Mouse (Mus musculus) embryonic facial prominence, embryonic 14.5 days (tissue): ENCODE measurements around the gene Anapc2. TPM values are rescaled to one million over a fixed set of nuclear protein-coding genes. Genes with fewer than 3 reads are reported as not detected.
A peak's percentile ranks its signal among the peaks of the same experiment; 100 is the strongest.
"Not testable (repeated sequence)": the region's sequence is repeated elsewhere in the genome, so short reads cannot be mapped to it uniquely, and the experiment has no call there.

Source experiments
- ATAC-seq: fragments of 200-750 bp; cut with Nextera tagmentation; 2 replicates; pipeline ENCODE4 v1.8.0; 2017; ENCODE audit warnings: low read depth, moderate number of reproducible peaks, moderate TSS enrichment
- DNase-seq: peaks from one replicate; pipeline ENCODE4 v3.0.0-alpha.2; 2015; ENCODE audit warnings: low spot score
- H3K27ac ChIP-seq: fragments of 300-500 bp; sonication (generic); replicated peaks from 2 replicates; pipeline ENCODE4 v1.5.1; 2014; ENCODE audit warnings: low read depth, mild to moderate bottlenecking, low read length, moderate library complexity
- H3K27me3 ChIP-seq: fragments of 300-500 bp; sonication (generic); replicated peaks from 2 replicates; pipeline ENCODE4 v1.6.1; 2014; ENCODE audit warnings: low read length; ENCODE audit not compliant: control insufficient read depth, insufficient read depth
- H3K36me3 ChIP-seq: fragments of 300-500 bp; sonication (generic); 2 replicates; pipeline ENCODE4 v1.6.1; 2014; ENCODE audit warnings: low read length, mixed read lengths; ENCODE audit not compliant: control insufficient read depth, insufficient read depth
- H3K4me1 ChIP-seq: fragments of 300-500 bp; sonication (generic); 2 replicates; pipeline ENCODE4 v1.6.1; 2014; ENCODE audit warnings: antibody characterized with exemption, low read length; ENCODE audit not compliant: control insufficient read depth, insufficient read depth
- H3K4me2 ChIP-seq: fragments of 300-500 bp; sonication (generic); 2 replicates; pipeline ENCODE4 v1.6.1; 2014; ENCODE audit warnings: low read depth, mild to moderate bottlenecking, low read length, moderate library complexity, mixed read lengths
- H3K4me3 ChIP-seq: fragments of 300-500 bp; sonication (generic); 2 replicates; pipeline ENCODE4 v1.5.1; 2014; ENCODE audit warnings: low read depth, mild to moderate bottlenecking, low read length
- H3K9ac ChIP-seq: fragments of 300-500 bp; sonication (generic); 2 replicates; pipeline ENCODE4 v1.6.1; 2014; ENCODE audit warnings: low read depth, mild to moderate bottlenecking, low read length, moderate library complexity, mixed read lengths
- H3K9me3 ChIP-seq: fragments of 300-500 bp; sonication (generic); 2 replicates; pipeline ENCODE4 v1.6.1; 2016; ENCODE audit warnings: low read length; ENCODE audit not compliant: control insufficient read depth
- WGBS: fragments of 180-500 bp; shearing (Covaris S2); extraction: QIAGEN DNeasy Blood & Tissue Kit; methylation state at CpG from one replicate; pipeline ENCODE4 v1.1.7; 2014; 5-methylcytosine and 5-hydroxymethylcytosine counted together
- polyA plus RNA-seq: library from polyadenylated mRNA; unstranded; fragments of >200 nt; fragmentation: Nextera tagmentation; extraction: Ambion mirVana; gene quantifications from 2 replicates; pipeline ENCODE4 v1.2.1, GENCODE M21; 2014

Gene Anapc2
- polyA plus RNA-seq, 1 experiment from 2014 or later: 104 TPM

DNA sequence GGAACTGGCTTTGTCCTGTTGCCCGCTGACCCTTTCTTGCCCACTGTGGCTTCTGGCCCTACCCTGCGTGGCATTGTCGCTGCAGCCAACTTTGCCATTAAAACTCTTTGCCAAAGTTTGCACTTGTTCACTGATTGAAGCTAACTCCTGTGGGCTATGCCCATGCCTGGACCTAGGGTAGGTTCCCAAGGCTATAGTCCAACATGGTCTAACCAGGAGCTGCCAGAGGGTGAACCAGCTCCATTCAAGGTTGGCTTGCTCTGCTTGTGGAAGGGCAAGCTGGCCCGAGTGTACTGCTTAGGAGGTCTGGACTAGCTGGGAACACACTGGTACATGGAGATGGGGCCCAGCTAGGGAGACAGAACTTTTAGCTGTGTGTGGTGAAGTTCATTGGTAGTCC lies 28.1 kb upstream of the Anapc2 start:
- H3K9me3 ChIP-seq: no peaks in the 10 kb centered on the region
- H3K4me2 ChIP-seq: no peak overlapping the region
- ATAC-seq: no peak
- no peak overlapping the region for H3K27ac ChIP-seq
- H3K27me3 ChIP-seq: peaks cover 13% of the 10 kb centered on the region
- H3K4me3 ChIP-seq: no peak overlapping the region
- H3K36me3 ChIP-seq: peaks cover 22% of the 10 kb centered on the region
- 92% methylated on average over 4 of the region's 4 CpGs for WGBS
- no peak overlapping the region for H3K9ac ChIP-seq
- no peak for DNase-seq
- peaks cover 15% of the 10 kb centered on the region for H3K4me1 ChIP-seq

DNA sequence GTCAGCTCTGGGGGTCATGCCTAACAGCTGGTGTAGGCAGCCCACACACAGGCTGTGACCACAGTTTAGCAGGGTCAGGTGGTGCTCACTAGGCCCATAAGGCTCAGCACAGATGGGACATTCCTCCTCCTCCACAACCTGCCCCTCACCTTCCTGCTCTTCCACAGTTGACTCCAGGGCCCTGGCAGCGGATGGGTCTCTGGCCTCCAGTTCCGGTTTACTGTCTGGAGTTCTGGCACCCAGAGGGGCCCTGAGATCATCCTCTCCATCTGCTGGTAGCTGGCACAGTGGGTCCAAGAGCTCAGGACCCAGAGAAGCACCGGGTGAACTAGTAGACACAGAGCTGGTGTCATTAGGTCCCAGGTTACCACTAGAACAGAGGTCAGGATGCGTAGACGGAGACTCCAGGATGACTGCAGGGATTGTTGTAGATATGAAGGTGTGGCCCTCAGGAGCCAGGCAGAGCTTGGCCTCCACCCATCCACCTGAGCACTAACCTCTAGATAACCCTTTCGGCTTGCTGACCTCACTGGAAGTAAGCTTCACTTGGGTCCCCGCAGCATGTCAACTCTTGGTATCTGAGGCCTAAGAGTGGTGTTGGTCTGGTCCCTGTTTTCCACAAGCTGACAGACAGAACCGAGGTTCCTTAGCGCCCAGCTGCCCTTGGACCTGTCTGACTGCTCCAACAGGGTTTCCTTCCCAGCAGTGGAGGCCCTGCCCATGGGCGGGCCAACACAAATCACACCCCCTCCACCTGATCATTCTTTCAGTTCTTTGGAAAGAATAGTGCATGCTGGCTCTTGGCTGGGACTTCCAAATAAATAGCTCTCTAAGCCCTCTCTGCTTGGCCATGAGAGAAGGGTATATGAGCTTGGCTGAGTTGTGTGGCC lies 25.9 kb upstream of the Anapc2 start, which contains the start of gene AL732309.1:
Gene AL732309.1, minus strand, starts transcription at position 681 of the 890 bp plus-strand sequence.
- Histone ChIP-seq H3K4me3 (no peak within 1 kb of the TSS), H3K27me3 (peaks cover 10% of the 10 kb centered on the region), H3K4me2 (no peak within 1 kb of the TSS), H3K4me1 (peaks cover 4% of the 10 kb centered on the region), H3K36me3 (peaks cover 39% of the 10 kb centered on the region), H3K27ac (no peak within 1 kb of the TSS), H3K9ac (no peak within 1 kb of the TSS), H3K9me3 (no peaks in the 10 kb centered on the region)
- WGBS: 89% methylated on average over 10 of the region's 10 CpGs
- DNase-seq (no peak), ATAC-seq (no peak)

DNA sequence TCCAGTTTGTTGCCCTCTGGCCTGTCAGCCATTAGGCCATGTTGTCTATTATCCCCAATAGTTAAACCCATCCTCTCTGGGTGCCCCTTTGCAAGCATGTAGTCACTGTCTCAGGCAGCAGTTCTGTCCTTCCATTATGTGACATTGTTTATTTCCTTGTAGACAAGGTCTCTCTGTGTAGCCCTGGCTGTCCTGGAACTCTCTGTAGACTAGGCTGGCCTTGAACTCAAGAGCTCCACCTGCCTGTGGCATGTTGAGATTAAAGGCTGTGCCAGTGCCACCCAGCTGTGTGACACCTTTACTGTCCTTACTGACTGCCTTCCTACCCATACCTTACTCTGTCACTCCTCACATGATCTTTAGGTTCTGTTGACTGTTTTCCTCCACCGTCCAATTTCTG lies 19.9 kb upstream of the Anapc2 start:
- no peak overlapping the region for H3K4me3 ChIP-seq
- WGBS: 76% methylated on average over 1 of the region's 1 CpGs
- no peak for DNase-seq
- peaks cover 36% of the 10 kb centered on the region for H3K36me3 ChIP-seq
- peaks cover 10% of the 10 kb centered on the region; the same call in 1 of the 2 replicates for H3K4me1 ChIP-seq
- no peaks in the 10 kb centered on the region for H3K9me3 ChIP-seq
- ATAC-seq: no peak
- no peaks in the 10 kb centered on the region for H3K27me3 ChIP-seq
- no peak overlapping the region for H3K9ac ChIP-seq
- no peak overlapping the region for H3K4me2 ChIP-seq
- H3K27ac ChIP-seq: no peak overlapping the region

DNA sequence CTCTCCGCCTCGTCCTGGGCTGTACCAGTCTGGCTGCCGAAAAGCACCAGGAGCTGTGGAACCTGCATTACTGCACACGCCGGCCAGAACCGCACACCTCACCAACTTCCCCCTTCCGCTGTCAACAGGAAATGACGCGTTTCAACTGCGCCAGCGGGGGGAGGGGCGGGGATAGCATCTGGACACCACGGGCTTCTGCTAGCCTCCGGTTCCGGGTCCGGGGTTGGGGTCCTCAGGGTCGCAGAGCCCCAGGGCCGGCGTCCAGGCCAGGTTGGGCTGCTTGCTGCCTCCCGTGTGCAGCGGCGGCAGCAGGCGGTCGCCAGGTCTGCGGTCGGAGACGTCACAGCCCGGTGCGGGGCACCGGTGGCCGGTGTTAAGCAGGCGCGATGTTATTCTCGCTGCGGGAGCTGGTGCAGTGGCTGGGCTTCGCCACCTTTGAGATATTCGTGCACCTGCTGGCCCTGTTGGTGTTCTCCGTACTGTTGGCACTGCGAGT lies 16.9 kb upstream of the Anapc2 start, which contains the start of gene Tmem203:
Gene Tmem203, plus strand, starts transcription at position 156 of the 496 bp plus-strand sequence.
- Histone ChIP-seq H3K27me3 (no peaks in the 10 kb centered on the region), H3K4me3 (peak within 1 kb of the TSS; percentile 78), H3K4me1 (peaks cover 10% of the 10 kb centered on the region; the same call in 1 of the 2 replicates), H3K27ac (peak within 1 kb of the TSS; percentile 65), H3K36me3 (peaks cover 12% of the 10 kb centered on the region; the same call in 1 of the 2 replicates), H3K4me2 (peak within 1 kb of the TSS; percentile 90), H3K9me3 (no peaks in the 10 kb centered on the region), H3K9ac (peak within 1 kb of the TSS; percentile 77)
- WGBS: 0% methylated on average over 20 of the region's 39 CpGs
- peak; percentile 93 for ATAC-seq
- peak; percentile 92 for DNase-seq

DNA sequence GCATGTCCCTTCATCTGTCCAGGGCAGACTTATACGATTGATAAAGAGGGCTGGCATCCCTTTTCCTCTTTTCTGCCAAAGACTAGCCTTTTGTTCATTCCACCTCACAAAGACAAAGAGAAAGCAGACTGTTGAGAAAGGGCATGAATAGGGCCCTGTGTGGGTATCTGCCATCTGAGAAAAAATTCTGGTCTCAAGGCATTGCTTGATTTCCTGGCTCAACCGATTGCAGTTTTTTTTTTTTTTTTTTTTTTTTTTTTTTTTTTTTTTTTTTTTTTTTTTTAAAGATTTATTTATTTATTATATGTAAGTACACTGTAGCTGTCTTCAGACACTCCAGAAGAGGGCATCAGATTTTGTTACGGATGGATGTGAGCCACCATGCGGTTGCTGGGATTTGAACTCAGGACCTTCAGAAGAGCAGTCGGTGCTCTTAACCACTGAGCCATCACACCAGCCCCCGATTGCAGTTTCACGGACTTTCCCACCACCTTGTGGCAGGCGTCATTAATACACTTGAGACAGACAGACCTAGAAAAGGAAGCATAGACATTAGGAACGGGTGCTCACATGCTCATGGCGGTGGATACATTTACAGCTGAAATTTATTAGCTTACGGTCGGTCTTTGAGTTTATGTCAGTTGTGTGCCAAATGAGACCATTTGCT lies 15.7 kb upstream of the Anapc2 start:
- WGBS: 56% methylated on average over 10 of the region's 12 CpGs
- not testable (repeated sequence) for H3K27me3 ChIP-seq, DNase-seq, H3K36me3 ChIP-seq, H3K4me1 ChIP-seq, H3K9me3 ChIP-seq, ATAC-seq, H3K27ac ChIP-seq
- Histone ChIP-seq H3K4me2 (peak overlapping the region; percentile 90), H3K4me3 (peak overlapping the region; percentile 78), H3K9ac (peak overlapping the region; percentile 77; the same call in 1 of the 2 replicates)

DNA sequence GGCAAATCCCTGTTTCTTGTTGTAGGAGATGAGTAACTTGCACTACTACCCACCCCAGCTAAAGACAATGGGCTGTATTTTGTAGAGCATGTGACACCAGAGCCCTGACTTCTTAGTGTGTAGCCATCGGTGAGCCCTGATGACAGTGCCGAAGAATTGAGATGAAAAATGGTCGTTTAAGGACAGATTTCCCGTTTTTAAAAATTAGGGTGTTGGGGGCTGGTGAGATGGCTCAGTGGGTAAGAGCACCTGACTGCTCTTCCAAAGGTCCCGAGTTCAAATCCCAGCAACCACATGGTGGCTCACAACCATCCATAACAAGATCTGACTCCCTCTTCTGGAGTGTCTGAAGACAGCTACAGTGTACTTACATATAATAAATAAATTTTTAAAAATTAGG lies 15.0 kb upstream of the Anapc2 start:
- not testable (repeated sequence) for ATAC-seq, H3K27ac ChIP-seq, H3K9me3 ChIP-seq, H3K4me2 ChIP-seq, H3K27me3 ChIP-seq, H3K36me3 ChIP-seq, H3K4me3 ChIP-seq, H3K9ac ChIP-seq, DNase-seq
- peaks cover 13% of the 10 kb centered on the region; the same call in 1 of the 2 replicates for H3K4me1 ChIP-seq
- WGBS: 81% methylated on average over 5 of the region's 5 CpGs

DNA sequence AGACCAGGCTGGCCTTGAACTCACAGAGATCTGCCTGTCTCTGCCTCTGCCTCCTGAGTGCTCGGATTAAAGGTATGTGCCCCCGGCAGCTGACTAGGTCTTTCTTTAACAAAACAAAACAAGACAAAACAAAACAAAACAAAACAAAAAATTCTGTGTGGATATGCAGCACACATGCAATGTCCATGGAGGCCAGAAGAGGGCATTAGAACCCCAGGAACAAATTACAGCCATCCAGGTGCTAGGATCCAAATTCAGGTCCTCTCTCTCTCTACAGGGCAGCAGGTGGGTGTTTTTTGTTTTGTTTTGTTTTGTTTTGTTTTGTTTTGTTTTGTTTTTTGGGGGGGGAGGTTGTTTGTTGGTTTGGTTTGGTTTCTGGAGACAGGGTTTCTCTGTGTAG lies 13.4 kb upstream of the Anapc2 start:
- DNase-seq: no peak
- Histone ChIP-seq H3K4me3 (no peak overlapping the region), H3K36me3 (no peaks in the 10 kb centered on the region), H3K27ac (no peak overlapping the region), H3K27me3 (peaks cover 11% of the 10 kb centered on the region), H3K9me3 (no peaks in the 10 kb centered on the region), H3K4me2 (no peak overlapping the region), H3K4me1 (peaks cover 22% of the 10 kb centered on the region), H3K9ac (no peak overlapping the region)
- no peak for ATAC-seq
- WGBS: 51% methylated on average over 2 of the region's 2 CpGs

DNA sequence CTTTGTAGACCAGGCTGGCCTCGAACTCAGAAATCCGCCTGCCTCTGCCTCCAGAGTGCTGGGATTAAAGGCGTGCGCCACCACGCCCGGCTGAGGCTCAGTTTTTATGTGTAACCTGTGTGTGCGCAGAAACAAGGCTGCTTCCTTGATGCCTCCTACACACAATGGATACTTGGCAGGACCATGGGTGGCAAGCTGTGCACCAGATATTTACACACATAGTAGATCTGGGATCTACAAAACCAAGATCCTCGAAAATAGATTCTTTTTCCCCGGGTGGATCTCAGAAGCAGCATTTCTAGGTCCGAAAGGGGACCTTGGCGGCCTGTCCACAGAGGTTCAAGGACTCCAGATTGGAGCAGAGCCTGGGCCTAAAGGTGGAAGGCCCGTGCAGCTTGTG lies 10.4 kb upstream of the Anapc2 start:
- WGBS: 43% methylated on average over 12 of the region's 12 CpGs
- no peaks in the 10 kb centered on the region for H3K36me3 ChIP-seq
- H3K9me3 ChIP-seq: no peaks in the 10 kb centered on the region
- H3K4me2 ChIP-seq: peak overlapping the region; percentile 98
- peak overlapping the region; percentile 75 for H3K4me3 ChIP-seq
- H3K4me1 ChIP-seq: peaks cover 21% of the 10 kb centered on the region
- ATAC-seq (no peak; the same call in 1 of the 2 replicates), DNase-seq (no peak)
- peak overlapping the region; percentile 69 for H3K9ac ChIP-seq
- peaks cover 16% of the 10 kb centered on the region for H3K27me3 ChIP-seq
- H3K27ac ChIP-seq: no peak overlapping the region; the same call in 1 of the 2 replicates
